Mouse (Mus musculus): ENCODE results near the gene Sstr3. TPM values are rescaled to one million over a fixed set of nuclear protein-coding genes. Genes with fewer than 3 reads are reported as not detected.

The Sstr3 gene
- polyA plus RNA-seq, 1 experiment from 2014 or later, result 0.56 TPM

GRCm38 (mm10) chr15:78504816-78505215 lies 39.7 kb downstream of the Sstr3 start:
- Histone ChIP-seq H3K9ac (no peak overlapping the region), H3K4me1 (peaks cover 2% of the 10 kb centered on the region), H3K4me3 (no peak overlapping the region), H3K4me2 (no peak overlapping the region), H3K27ac (no peak overlapping the region), H3K9me3 (no peaks in the 10 kb centered on the region), H3K27me3 (replicated peaks) (no peaks in the 10 kb centered on the region), H3K36me3 (replicated peaks) (no peaks in the 10 kb centered on the region)
- WGBS, result 89% methylated on average over 5 of the region's 5 CpGs
- ATAC-seq (replicated peaks), result no peak

GRCm38 (mm10) chr15:78504013-78504412 lies 40.5 kb downstream of the Sstr3 start:
- Histone ChIP-seq H3K9me3 (no peaks in the 10 kb centered on the region), H3K9ac (no peak overlapping the region), H3K4me1 (no peaks in the 10 kb centered on the region), H3K4me2 (no peak overlapping the region), H3K36me3 (replicated peaks) (no peaks in the 10 kb centered on the region), H3K4me3 (no peak overlapping the region), H3K27ac (no peak overlapping the region), H3K27me3 (replicated peaks) (no peaks in the 10 kb centered on the region)
- WGBS, result 81% methylated on average over 1 of the region's 1 CpGs
- ATAC-seq (replicated peaks), result no peak

- Histone ChIP-seq H3K4me3 (no peak overlapping the region), H3K9ac (no peak overlapping the region), H3K27me3 (replicated peaks) (no peaks in the 10 kb centered on the region), H3K4me1 (no peaks in the 10 kb centered on the region), H3K4me2 (no peak overlapping the region), H3K36me3 (replicated peaks) (no peaks in the 10 kb centered on the region), H3K27ac (no peak overlapping the region), H3K9me3 (no peaks in the 10 kb centered on the region)
- 83% methylated on average over 18 of the region's 18 CpGs for WGBS
- no peak for ATAC-seq (replicated peaks)
Measured at GRCm38 (mm10) chr15:78502437-78503132, 41.9 kb downstream of the Sstr3 start.

GRCm38 (mm10) chr15:78494968-78495406 lies 49.5 kb downstream of the Sstr3 start, which contains the start of gene Il2rb:
Il2rb (minus strand) TSS chr15:78495271.
- Histone ChIP-seq H3K27ac (no peak within 1 kb of the TSS), H3K4me2 (no peak within 1 kb of the TSS), H3K4me1 (no peaks in the 10 kb centered on the region), H3K9me3 (no peaks in the 10 kb centered on the region), H3K9ac (no peak within 1 kb of the TSS), H3K4me3 (no peak within 1 kb of the TSS), H3K36me3 (replicated peaks) (no peaks in the 10 kb centered on the region), H3K27me3 (replicated peaks) (no peaks in the 10 kb centered on the region)
- 92% methylated on average over 11 of the region's 11 CpGs for WGBS
- ATAC-seq (replicated peaks), result no peak

- Histone ChIP-seq H3K36me3 (replicated peaks) (no peaks in the 10 kb centered on the region), H3K9ac (no peak overlapping the region), H3K4me2 (no peak overlapping the region), H3K27ac (no peak overlapping the region), H3K27me3 (replicated peaks) (no peaks in the 10 kb centered on the region), H3K9me3 (no peaks in the 10 kb centered on the region), H3K4me3 (no peak overlapping the region), H3K4me1 (no peaks in the 10 kb centered on the region)
- WGBS, result 85% methylated on average over 10 of the region's 10 CpGs
- no peak for ATAC-seq (replicated peaks)
Measured at GRCm38 (mm10) chr15:78493401-78494010, 51.0 kb downstream of the Sstr3 start.

GRCm38 (mm10) chr15:78491301-78491700 lies 53.2 kb downstream of the Sstr3 start:
- 89% methylated on average over 3 of the region's 3 CpGs for WGBS
- Histone ChIP-seq H3K36me3 (replicated peaks) (no peaks in the 10 kb centered on the region), H3K9ac (no peak overlapping the region), H3K9me3 (no peaks in the 10 kb centered on the region), H3K4me3 (no peak overlapping the region), H3K4me2 (no peak overlapping the region), H3K27ac (no peak overlapping the region), H3K27me3 (replicated peaks) (no peaks in the 10 kb centered on the region), H3K4me1 (no peaks in the 10 kb centered on the region)
- ATAC-seq (replicated peaks), result no peak

- no peaks in the 10 kb centered on the region for H3K36me3 ChIP-seq (replicated peaks)
- 83% methylated on average over 8 of the region's 8 CpGs for WGBS
- no peak overlapping the region for H3K4me3 ChIP-seq
- no peaks in the 10 kb centered on the region for H3K9me3 ChIP-seq
- H3K27ac ChIP-seq, result no peak overlapping the region
- no peaks in the 10 kb centered on the region for H3K4me1 ChIP-seq
- no peak overlapping the region for H3K9ac ChIP-seq
- H3K4me2 ChIP-seq, result no peak overlapping the region
- H3K27me3 ChIP-seq (replicated peaks), result no peaks in the 10 kb centered on the region
- ATAC-seq (replicated peaks), result no peak
Measured at GRCm38 (mm10) chr15:78489906-78490305, 54.6 kb downstream of the Sstr3 start.

- H3K4me3 ChIP-seq, result no peak overlapping the region
- no peaks in the 10 kb centered on the region for H3K27me3 ChIP-seq (replicated peaks)
- no peaks in the 10 kb centered on the region for H3K4me1 ChIP-seq
- no peak overlapping the region for H3K9ac ChIP-seq
- H3K36me3 ChIP-seq (replicated peaks), result no peaks in the 10 kb centered on the region
- ATAC-seq (replicated peaks), result no peak
- WGBS, result 92% methylated on average over 3 of the region's 3 CpGs
- no peak overlapping the region for H3K27ac ChIP-seq
- H3K9me3 ChIP-seq, result no peaks in the 10 kb centered on the region
- H3K4me2 ChIP-seq, result no peak overlapping the region
Measured at GRCm38 (mm10) chr15:78489248-78489647, 55.2 kb downstream of the Sstr3 start.

GRCm38 (mm10) chr15:78487066-78487465 lies 57.4 kb downstream of the Sstr3 start:
- 65% methylated on average over 4 of the region's 4 CpGs for WGBS
- Histone ChIP-seq H3K27me3 (replicated peaks) (no peaks in the 10 kb centered on the region), H3K4me2 (no peak overlapping the region), H3K9ac (no peak overlapping the region), H3K27ac (no peak overlapping the region), H3K4me1 (no peaks in the 10 kb centered on the region), H3K36me3 (replicated peaks) (no peaks in the 10 kb centered on the region), H3K4me3 (no peak overlapping the region), H3K9me3 (no peaks in the 10 kb centered on the region)
- ATAC-seq (replicated peaks), result no peak

Other genes starting within 250 kb of the Sstr3 start
- 0.12 and 0.29 TPM in 2 replicates for gene Csf2rb2, start 239.0 kb downstream of the Sstr3 start, polyA plus RNA-seq (2015; fragmentation: Nextera tagmentation; extraction: Ambion mirVana)
- 0.50 and 0.74 TPM in 2 replicates for gene Csf2rb, start 218.9 kb downstream of the Sstr3 start, polyA plus RNA-seq (2015; fragmentation: Nextera tagmentation; extraction: Ambion mirVana)
- not detected in 2 replicates for gene Tex33, start 148.8 kb downstream of the Sstr3 start, polyA plus RNA-seq (2015; fragmentation: Nextera tagmentation; extraction: Ambion mirVana)
- 11.5 and 15.6 TPM in 2 replicates for gene Tst, start 138.8 kb downstream of the Sstr3 start, polyA plus RNA-seq (2015; fragmentation: Nextera tagmentation; extraction: Ambion mirVana)
- 4.3 and 5.3 TPM in 2 replicates for gene Mpst, start 138.3 kb downstream of the Sstr3 start, polyA plus RNA-seq (2015; fragmentation: Nextera tagmentation; extraction: Ambion mirVana)
- gene Kctd17, start 116.1 kb downstream of the Sstr3 start, polyA plus RNA-seq (2015; fragmentation: Nextera tagmentation; extraction: Ambion mirVana), result 162 and 163 TPM in 2 replicates
- gene Tmprss6, start 76.1 kb downstream of the Sstr3 start, polyA plus RNA-seq (2015; fragmentation: Nextera tagmentation; extraction: Ambion mirVana), result 0.28 and 0.61 TPM in 2 replicates
- gene Il2rb, start 49.4 kb downstream of the Sstr3 start, polyA plus RNA-seq (2015; fragmentation: Nextera tagmentation; extraction: Ambion mirVana), result 0.05 TPM in 1 of 2 replicates, not detected in the other
- 6.6 and 7.5 TPM in 2 replicates for gene C1qtnf6, start 13.3 kb downstream of the Sstr3 start, polyA plus RNA-seq (2015; fragmentation: Nextera tagmentation; extraction: Ambion mirVana)
- 7.4 and 8.4 TPM in 2 replicates for gene Rac2, start 28.1 kb upstream of the Sstr3 start, polyA plus RNA-seq (2015; fragmentation: Nextera tagmentation; extraction: Ambion mirVana)
- 5.6 and 6.4 TPM in 2 replicates for gene Cyth4, start 52.4 kb upstream of the Sstr3 start, polyA plus RNA-seq (2015; fragmentation: Nextera tagmentation; extraction: Ambion mirVana)
- 10.1 and 11.1 TPM in 2 replicates for gene Elfn2, start 174.1 kb upstream of the Sstr3 start, polyA plus RNA-seq (2015; fragmentation: Nextera tagmentation; extraction: Ambion mirVana)
- gene Mfng, start 228.8 kb upstream of the Sstr3 start, polyA plus RNA-seq (2015; fragmentation: Nextera tagmentation; extraction: Ambion mirVana), result 27.1 and 30.1 TPM in 2 replicates

All from midbrain, embryonic 15.5 days (tissue).